Mouse (Mus musculus): ENCODE measurements at regions not wholly inside any gene's neighbourhood (a gene's known extent, or its start where the extent isn't known, plus 50 kb on each side); places are given as distances from the start of the nearest gene placed in this dataset.

DNA sequence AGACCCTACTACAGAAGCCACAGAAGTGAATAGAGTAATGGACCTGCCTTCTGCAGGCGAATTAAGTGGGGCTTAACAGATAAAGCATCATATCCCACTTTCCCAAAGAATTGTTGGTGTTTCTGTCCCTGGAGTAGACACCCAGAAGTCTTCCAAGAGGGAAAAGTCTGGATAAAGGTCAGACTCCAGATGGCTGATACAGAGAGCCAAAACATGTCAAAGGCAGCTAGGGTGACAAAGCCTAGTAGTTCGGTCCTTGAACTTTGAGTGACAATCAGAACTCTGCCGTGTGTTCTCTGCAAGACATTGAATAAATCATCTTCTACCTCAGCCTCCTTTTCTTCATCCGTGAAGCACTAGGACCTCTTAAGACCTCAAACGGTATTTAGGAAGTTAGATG is 185.1 kb upstream of the Klf3 start:
- Histone ChIP-seq H3K9ac (ENCODE audit: control insufficient read depth, low read depth, low read length, poor library complexity, severe bottlenecking) (no peak overlapping the region), H3K79me2 (ENCODE audit: control insufficient read depth, insufficient read depth, low read length, poor library complexity) (no peaks in the 10 kb centered on the region), H3K4me3 (ENCODE audit: control insufficient read depth in 1 of 2, insufficient read depth in 1 of 2, low read depth in 2 of 2, low read length in 2 of 2) (no peak overlapping the region), H3K27ac (ENCODE audit: control insufficient read depth, low read depth, low read length) (no peak overlapping the region), H3K9me3 (replicated peaks; ENCODE audit: insufficient read depth, low read length) (no peaks in the 10 kb centered on the region), H3K27me3 (ENCODE audit: control insufficient read depth in 1 of 2, insufficient read depth in 2 of 2, low read length in 2 of 2) (no peaks in the 10 kb centered on the region), H3K4me1 (ENCODE audit: control insufficient read depth in 1 of 2, insufficient read depth in 2 of 2, low read length in 2 of 2) (no peaks in the 10 kb centered on the region), H3K36me3 (ENCODE audit: control insufficient read depth in 1 of 2, insufficient read depth in 2 of 2, low read length in 2 of 2) (no peaks in the 10 kb centered on the region)
- TF ChIP-seq GATA1 (IDR thresholded peaks at IDR 0.05; ENCODE audit: low read depth, low read length): no peak
- no peak for TF ChIP-seq HCFC1 (IDR thresholded peaks at IDR 0.05; ENCODE audit: low read depth, low read length)
- no peak for TF ChIP-seq ZMIZ1 (IDR thresholded peaks at IDR 0.05; ENCODE audit: low read depth, low read length)
- no peak for TF ChIP-seq EP300 (IDR thresholded peaks at IDR 0.05; ENCODE audit: low read depth in 1 of 2, low read length in 2 of 2)
- no peak for TF ChIP-seq MYC (IDR thresholded peaks at IDR 0.05; ENCODE audit: low read depth, low read length)
- TF ChIP-seq ZC3H11A (IDR thresholded peaks at IDR 0.05; ENCODE audit: low read depth, low read length): no peak
- TF ChIP-seq TBP (IDR thresholded peaks at IDR 0.05; ENCODE audit: low read depth, low read length): no peak
- no peak for TF ChIP-seq SIN3A (IDR thresholded peaks at IDR 0.05; ENCODE audit: low read length)
- DNase-seq (ENCODE audit: low read depth, low spot score): no peak

DNA sequence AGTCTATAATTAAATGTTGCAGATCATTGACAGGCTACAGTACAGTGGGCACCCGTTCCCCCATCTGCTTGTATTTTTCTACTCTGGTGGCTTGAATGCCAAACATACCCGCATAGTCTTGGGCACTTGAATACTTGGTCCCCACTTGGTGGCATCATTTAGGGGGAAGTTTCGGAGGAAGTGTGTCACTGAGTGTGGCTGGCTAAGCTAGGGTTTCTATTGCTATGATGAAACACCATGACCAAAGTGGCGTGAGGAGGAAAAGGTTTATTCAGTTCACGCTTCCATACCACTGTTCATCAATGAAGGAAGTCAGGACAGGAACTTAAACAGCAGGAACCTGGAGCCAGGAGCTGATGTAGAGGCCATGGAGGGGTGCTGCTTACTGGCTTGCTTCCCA is 183.4 kb upstream of the Klf3 start:
- TF ChIP-seq MAX (IDR thresholded peaks at IDR 0.05; ENCODE audit: low read length) (no peak), MAFK (IDR thresholded peaks at IDR 0.05; ENCODE audit: borderline replicate concordance, low read depth, low read length) (no peak), HCFC1 (IDR thresholded peaks at IDR 0.05; ENCODE audit: low read depth, low read length) (no peak), GATA1 (IDR thresholded peaks at IDR 0.05; ENCODE audit: low read depth, low read length) (no peak), UBTF (IDR thresholded peaks at IDR 0.05; ENCODE audit: borderline replicate concordance, insufficient read depth, low read depth, low read length) (no peak), NELFE (IDR thresholded peaks at IDR 0.05; ENCODE audit: low read depth, low read length) (no peak), MEF2A (IDR thresholded peaks at IDR 0.05; ENCODE audit: extremely low read depth, insufficient replicate concordance, low read depth, low read length, poor library complexity, severe bottlenecking) (no peak), KAT2A (conservative IDR thresholded peaks at IDR 0.05; ENCODE audit: low read depth, low read length) (no peak), USF1 (IDR thresholded peaks at IDR 0.05; ENCODE audit: low read depth, low read length) (no peak), RCOR1 (IDR thresholded peaks at IDR 0.05; ENCODE audit: low read depth, low read length) (no peak), ZNF384 (IDR thresholded peaks at IDR 0.05; ENCODE audit: low read depth, low read length) (no peak), MYC (IDR thresholded peaks at IDR 0.05; ENCODE audit: low read depth, low read length) (no peak), SMC3 (IDR thresholded peaks at IDR 0.05; ENCODE audit: low read depth, low read length) (no peak), TAL1 (IDR thresholded peaks at IDR 0.05; ENCODE audit: low read length) (no peak), CHD1 (IDR thresholded peaks at IDR 0.05; ENCODE audit: low read depth, low read length) (no peak), NRF1 (IDR thresholded peaks at IDR 0.05; ENCODE audit: insufficient read depth, low read depth, low read length, poor library complexity, severe bottlenecking) (no peak), TBP (IDR thresholded peaks at IDR 0.05; ENCODE audit: low read depth, low read length) (no peak)
- no peak overlapping the region for H3K9ac ChIP-seq (ENCODE audit: control insufficient read depth, low read depth, low read length, poor library complexity, severe bottlenecking)
- no peaks in the 10 kb centered on the region for H3K36me3 ChIP-seq (ENCODE audit: control insufficient read depth in 1 of 2, insufficient read depth in 2 of 2, low read length in 2 of 2)
- no peaks in the 10 kb centered on the region for H3K4me1 ChIP-seq (ENCODE audit: control insufficient read depth in 1 of 2, insufficient read depth in 2 of 2, low read length in 2 of 2)
- H3K27me3 ChIP-seq (ENCODE audit: control insufficient read depth in 1 of 2, insufficient read depth in 2 of 2, low read length in 2 of 2): no peaks in the 10 kb centered on the region
- no peak overlapping the region for H3K27ac ChIP-seq (ENCODE audit: control insufficient read depth, low read depth, low read length)
- no peaks in the 10 kb centered on the region for H3K9me3 ChIP-seq (replicated peaks; ENCODE audit: insufficient read depth, low read length)
- DNase-seq (ENCODE audit: low read depth, low spot score): no peak
- H3K79me2 ChIP-seq (ENCODE audit: control insufficient read depth, insufficient read depth, low read length, poor library complexity): no peaks in the 10 kb centered on the region
- H3K4me3 ChIP-seq (ENCODE audit: control insufficient read depth in 1 of 2, insufficient read depth in 1 of 2, low read depth in 2 of 2, low read length in 2 of 2): no peak overlapping the region

All from MEL (cell line).